Mouse (Mus musculus) liver (tissue): ENCODE data around the gene Scn8a.

Source experiments
- DNase-seq: peaks from one replicate; pipeline ENCODE4 v3.0.0-alpha.2; 2020; ENCODE audit warnings: mixed read lengths

Scn8a gene

GRCm38 (mm10) chr15:101046039-101046526 is 176.4 kb downstream of the Scn8a start:
- DNase-seq = no peak

- no peak for DNase-seq
Measured at GRCm38 (mm10) chr15:101046527-101047193, 177.0 kb downstream of the Scn8a start.

GRCm38 (mm10) chr15:101047194-101047555 is 177.5 kb downstream of the Scn8a start, which contains the start of gene Gm47841:
Gm47841 (minus strand) TSS chr15:101047397.
- DNase-seq = no peak

- no peak for DNase-seq
Measured at GRCm38 (mm10) chr15:101048338-101048896, 178.8 kb downstream of the Scn8a start.

DNA sequence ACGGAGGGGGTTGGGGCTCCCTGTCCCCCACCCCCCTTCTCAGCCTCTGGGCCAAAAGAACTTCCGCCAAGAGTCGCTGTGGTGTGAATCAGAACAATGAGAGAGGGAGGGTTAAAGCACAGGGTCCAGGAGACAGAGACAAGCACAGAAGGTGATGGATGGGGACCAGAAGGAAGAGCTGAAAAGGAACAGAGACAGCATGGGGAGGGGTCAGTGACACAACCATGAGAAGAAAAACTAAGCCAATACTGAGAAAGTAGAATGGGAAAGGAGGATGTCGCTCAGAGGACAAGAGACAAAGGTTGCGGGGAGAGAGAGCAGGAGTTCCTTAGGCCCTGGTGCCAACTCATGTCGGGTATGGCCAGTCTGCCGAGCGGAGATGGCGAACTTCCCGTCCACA is 182.2 kb downstream of the Scn8a start:
- DNase-seq = no peak

DNA sequence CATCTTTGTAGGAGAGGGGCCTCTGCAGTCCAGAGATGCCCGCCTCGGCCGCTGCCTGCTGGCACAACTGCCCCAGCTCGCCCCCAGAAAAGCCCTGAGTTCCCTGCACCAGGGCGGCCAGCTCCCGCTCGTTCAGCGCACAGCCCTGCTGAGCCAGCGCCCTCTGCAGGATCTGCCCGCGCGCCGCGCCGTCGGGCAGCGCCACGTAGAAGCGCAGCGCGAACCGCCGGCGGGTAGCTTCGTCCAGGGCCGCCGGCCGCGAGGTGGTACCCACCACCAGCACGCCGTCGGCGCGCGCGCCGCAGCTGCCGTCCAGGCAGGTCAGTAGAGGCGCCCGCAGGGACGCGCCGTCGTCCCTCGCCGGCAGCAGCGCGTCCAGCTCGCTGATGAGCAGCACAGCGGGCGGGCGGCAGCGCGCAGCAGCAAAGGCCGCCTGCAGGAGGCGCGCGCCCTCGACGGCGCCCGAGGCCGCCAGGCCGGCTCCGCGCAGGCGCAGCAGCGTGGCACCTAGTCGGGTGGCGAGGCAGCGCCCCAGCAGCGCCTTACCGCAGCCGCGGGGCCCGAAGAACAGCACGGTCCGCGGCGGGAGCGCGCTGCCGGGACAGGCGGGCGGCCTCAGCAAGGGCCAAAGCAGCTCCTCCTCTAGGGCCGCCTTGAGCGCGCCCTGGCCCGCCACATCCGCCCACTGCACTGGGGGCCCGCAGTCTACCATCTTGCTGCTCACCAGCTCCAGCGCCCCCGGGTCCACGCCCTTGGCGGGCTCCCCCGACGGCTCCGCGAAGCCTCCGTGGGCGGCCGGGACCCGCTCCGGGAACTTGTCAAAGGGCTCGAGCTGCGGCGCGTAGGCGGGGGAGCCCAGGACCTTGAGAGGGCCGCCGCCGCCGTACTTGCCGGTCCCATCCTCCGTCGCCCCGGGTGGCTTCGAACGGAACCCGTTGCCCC is 183.2 kb downstream of the Scn8a start:
- peak; percentile 31 for DNase-seq

GRCm38 (mm10) chr15:101053832-101054459 is 184.3 kb downstream of the Scn8a start:
- DNase-seq = no peak

DNA sequence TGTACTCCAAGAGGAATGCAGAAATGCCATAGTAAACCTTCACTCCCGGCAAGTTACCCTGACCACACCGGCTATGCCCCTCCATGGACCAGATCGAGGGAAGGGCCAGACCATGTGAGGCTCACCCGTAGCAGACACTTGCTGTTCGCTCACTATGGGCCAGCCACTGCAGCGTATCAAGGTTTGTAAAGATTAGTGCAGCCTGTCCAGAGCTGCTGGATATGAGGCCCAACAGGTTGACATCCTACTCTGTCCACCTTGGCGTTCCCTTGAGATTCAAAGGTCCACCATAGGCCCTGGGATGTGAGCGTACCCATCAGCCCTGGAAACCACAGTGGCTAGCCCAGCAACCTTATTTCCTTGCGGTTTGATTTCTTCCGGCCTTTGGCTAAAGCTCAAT is 184.9 kb downstream of the Scn8a start:
- no peak for DNase-seq

- DNase-seq = no peak
Measured at GRCm38 (mm10) chr15:101056225-101056624, 186.6 kb downstream of the Scn8a start.

GRCm38 (mm10) chr15:101059570-101060279 is 190.1 kb downstream of the Scn8a start:
- DNase-seq = no peak

DNA sequence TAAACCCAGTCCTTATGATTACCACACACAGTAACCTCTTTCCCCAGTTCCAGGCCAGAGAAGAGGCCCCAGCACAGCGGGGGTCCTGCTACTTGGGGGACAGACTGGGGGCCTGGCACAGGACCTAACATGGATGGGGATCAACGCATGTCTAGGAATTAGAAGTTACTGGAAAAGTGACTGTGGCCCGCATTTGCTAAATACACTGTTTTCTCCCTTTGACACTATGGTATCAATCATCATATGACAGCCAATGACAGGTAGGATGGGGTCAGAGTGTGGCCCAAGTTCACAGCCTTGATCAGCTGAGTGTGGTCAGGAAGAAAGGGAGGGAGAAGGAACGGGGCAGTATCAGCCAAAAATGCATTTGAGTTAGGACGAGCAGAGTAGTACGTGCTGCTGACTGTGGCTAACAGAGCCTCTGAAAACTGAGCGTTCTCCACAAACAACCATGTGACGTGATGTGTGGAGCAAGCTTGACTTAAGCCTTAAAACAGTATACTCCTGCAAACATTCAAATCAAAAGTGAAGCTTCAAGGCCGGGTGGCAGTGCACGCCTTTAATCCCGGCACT is 190.7 kb downstream of the Scn8a start:
- no peak for DNase-seq

DNA sequence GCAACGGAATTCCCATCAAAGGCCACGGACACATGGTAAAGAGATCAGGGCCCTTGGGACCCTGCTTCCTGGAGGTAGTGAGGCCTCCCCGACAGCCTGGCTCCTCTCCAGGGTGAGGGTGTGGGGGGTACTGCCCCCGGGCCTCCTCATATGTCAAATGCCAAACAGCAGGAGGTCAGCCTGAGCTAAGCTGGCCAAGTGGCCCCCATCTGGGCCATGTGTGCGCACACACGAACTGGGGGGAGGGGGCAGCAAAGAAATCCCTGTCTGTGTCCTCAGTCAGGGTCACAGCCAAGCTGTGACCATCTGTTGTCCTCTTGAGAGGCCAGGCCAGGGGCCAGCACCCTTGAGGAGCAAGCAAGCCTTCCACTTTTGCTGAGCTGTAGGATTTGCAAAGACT is 195.4 kb downstream of the Scn8a start:
- DNase-seq = no peak

GRCm38 (mm10) chr15:101066364-101066847 is 196.7 kb downstream of the Scn8a start:
- DNase-seq = no peak

DNA sequence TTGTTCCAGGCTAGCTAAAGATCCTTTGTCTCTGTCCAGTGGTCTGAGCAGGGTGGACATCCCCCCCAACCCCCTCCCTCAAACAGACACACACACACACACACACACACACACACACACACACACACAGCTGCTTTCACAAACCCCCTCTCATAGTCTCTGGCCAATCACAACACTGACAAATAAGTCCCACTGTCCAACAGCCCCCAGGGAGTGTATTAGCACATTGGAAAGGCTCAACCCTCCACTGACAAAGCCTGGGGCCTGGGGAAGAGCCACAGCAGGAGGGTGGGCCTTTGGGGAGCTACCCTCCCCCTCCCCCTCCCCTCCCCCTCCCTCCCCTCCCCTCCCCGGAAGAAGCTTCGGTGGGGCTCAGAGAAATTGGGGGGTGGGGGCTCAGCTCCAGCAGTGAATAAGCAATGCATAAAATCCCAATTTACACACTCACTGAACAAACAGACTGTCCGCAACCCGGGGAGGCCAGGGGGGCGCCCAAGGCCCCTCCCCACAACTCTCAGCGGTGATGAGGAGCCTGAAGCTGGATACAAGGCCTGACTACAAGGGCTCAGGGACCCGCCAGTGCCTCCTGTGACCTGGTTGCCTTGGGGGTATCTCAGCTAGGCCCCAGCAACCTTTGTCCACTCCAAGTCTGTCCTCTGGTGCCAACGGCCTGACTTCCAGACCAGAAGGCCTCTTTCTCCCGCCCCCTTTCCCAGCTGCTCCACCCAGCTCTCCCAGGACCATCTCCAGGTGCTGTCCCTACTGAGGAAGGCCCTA is 197.4 kb downstream of the Scn8a start:
- DNase-seq = no peak

DNA sequence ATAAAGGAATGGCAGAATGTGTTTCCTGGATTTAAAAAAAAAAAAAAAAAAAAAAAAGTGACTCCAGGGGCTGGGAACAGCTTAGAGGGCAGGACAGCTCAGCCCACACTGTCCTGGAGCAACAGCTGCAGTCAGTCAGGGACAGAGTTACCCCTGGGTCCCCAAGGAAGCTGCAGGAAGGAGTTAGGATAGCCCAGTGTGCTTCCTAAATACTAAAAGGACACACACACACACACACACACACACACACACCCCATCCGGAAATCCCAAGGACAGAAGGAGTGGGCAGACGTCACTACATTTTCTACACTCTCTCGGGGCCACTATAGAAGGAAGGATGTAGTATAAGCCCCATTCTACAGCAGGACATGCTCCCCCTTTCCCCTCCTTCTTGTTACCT is 198.4 kb downstream of the Scn8a start:
- DNase-seq = no peak

DNA sequence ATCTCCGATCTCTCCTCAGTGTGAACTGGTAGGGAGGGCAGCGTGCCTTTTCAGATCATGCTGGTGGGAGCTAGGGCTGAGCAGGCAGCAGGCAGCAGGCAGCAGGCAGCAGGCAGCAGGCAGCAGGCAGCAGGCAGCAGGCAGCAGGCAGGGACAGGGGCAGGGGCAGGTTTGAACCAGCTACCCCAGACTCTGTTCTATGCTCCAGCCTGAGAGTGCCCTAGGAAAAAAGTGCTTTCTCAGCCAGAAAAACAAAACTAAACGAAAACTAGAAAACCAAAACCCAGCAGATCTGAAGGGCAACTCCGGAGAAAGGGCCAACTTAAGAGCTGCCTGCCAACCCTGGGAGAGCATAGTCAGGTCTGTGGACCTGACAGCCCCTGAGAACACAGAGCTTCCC is 199.0 kb downstream of the Scn8a start:
- no peak for DNase-seq

DNA sequence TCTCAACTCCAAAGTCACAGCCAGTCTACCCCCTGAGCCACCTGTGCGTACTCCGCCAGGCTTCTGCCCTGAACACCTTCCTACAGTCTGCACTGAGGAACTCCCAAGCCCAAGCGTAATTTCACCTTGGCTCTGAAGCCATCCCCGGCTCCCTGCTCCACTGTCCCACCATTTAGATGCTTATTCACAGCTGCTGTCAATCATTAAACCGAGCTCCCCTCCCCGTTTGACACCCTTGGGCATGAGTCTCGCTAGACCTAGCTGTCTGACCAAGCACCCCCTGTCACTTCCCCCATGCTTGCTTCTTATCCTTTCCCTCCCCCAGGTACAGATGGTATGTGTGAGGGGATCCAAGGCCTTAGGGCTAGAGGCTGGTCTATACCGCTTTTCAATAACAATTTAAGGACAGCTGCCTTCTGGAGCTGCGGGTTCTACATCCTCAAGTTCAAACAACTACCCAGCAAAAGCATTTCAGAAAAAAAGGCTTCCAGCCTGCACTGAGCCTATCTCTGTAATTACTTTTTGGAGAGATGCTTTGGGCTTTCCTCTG is 200.1 kb downstream of the Scn8a start:
- no peak for DNase-seq

DNA sequence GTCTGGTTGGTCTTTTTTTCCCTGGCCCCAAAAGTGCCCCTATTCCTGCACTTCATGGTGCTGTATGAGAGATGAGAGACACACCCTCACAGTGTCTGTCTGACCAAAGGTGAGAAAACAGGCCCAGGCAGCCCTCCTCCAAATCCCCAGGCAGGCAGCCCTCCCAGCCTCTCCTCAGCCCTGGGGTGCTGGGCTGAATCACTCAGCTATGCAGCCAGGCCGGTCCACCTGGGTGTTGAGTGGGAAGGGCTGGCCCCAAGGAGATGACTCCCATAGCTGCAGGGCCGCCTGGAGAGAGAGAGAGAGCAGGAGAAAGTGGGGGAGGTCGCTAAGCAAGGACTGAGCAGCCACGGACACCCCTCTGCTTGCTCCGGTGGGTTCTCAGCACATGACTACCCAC is 201.1 kb downstream of the Scn8a start:
- DNase-seq = no peak

GRCm38 (mm10) chr15:101072736-101073135 is 203.1 kb downstream of the Scn8a start:
- no peak for DNase-seq

- no peak for DNase-seq
Measured at GRCm38 (mm10) chr15:101074067-101074466, 204.4 kb downstream of the Scn8a start.

GRCm38 (mm10) chr15:101075150-101075549 is 205.5 kb downstream of the Scn8a start:
- DNase-seq = no peak
